Mouse (Mus musculus) c-Kit-positive CD71-positive TER-119-positive erythroid progenitor cells, embryonic 14.5 days (primary cell): Measurements from ENCODE around the gene Fer1l5.

ENCODE experiments used
- DNase-seq: peaks from one replicate; pipeline ENCODE4 v3.0.0-alpha.2; 2013; ENCODE audit warnings: low spot score

Fer1l5 gene

GRCm38 (mm10) chr1:36432999-36433398 is 60.9 kb downstream of the Fer1l5 start:
- no peak for DNase-seq

- no peak for DNase-seq
Observed at GRCm38 (mm10) chr1:36433616-36434015, 61.5 kb downstream of the Fer1l5 start.

- DNase-seq = no peak
Observed at GRCm38 (mm10) chr1:36435071-36435470, 63.0 kb downstream of the Fer1l5 start.

- DNase-seq = no peak
Observed at GRCm38 (mm10) chr1:36436515-36436914, 64.4 kb downstream of the Fer1l5 start.

- no peak for DNase-seq
Observed at GRCm38 (mm10) chr1:36437223-36437622, 65.1 kb downstream of the Fer1l5 start.

DNA sequence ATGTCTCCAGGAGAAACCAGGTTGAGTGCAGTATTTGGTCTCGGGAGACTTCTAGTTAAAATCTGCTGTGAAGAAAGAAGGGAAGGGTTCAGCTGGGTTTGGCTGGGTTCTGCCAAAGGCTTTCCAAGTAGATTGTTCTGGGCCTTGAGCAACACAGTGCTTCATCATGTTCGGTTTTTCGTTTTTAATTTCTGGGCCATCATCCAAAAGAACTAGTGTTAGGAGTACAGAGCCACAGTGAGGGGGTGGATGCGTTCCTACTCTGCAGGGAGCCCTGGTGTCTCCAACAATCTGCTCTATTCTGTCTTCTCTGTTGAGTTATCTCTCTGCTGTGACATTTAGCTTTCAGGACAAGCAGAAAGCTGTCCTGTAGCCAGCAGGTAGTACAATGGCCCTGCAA is 69.0 kb downstream of the Fer1l5 start:
- DNase-seq = no peak

GRCm38 (mm10) chr1:36444471-36445464 is 72.7 kb downstream of the Fer1l5 start, which contains the start of gene Lman2l:
TSS of gene Lman2l (minus strand) at chr1:36445271.
- DNase-seq = peak; percentile 93

GRCm38 (mm10) chr1:36445508-36445907 is 73.4 kb downstream of the Fer1l5 start:
- no peak for DNase-seq

- no peak for DNase-seq
Observed at GRCm38 (mm10) chr1:36446106-36446824, 74.2 kb downstream of the Fer1l5 start.

DNA sequence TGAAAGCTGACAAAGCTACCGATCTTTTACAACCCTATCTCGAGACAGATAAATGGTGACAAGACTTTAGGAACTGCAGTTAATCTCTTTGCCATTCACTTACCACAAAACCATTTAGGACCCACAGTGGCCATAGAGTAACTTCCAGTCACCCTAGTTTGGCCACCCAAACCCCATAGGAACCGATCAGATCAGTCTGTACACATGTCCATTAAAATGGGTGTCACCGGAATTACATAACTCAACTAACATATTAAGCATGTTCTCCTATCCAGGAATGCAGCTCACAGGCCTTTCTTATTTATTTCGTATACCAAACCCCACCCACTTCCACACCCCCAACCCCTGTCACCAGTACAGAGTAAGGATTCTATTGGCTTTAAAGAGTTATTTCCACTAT is 74.8 kb downstream of the Fer1l5 start:
- DNase-seq = no peak

DNA sequence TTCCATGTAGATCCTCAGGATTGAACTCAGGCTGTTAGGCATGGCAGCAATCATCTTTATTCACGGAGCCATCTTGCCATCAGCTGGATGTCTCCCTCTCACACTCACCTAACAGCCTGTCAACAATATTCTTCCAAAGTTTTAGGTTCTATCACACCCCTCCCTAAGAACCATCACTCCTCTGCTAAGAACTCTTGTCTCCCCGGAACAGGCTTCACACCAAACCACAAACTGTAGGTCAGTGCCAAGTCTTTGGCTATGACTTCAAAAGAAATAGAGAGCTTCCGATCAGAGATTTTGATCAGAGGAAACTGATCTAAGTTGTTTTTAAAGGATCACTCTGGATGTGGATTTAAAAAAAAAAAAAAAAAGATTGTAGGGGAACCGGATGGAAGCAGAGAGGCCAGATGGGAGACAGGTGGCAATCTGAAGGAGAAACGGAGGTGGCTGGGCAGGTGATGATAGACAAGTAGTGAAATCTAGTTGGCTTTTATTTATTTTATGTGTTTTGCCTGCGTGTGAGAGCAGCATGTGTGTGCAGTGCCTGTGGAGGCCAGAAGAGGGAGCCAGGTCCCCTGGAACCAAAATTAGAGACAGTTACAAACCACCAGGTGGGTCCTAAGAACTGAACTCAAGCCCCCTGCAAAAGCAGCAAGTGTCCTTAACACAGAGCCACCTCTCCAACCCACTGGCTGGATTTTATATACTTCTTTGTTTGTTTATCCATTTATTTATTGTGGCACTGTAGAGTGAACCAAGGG is 82.1 kb downstream of the Fer1l5 start:
- no peak for DNase-seq

GRCm38 (mm10) chr1:36457388-36458014 is 85.4 kb downstream of the Fer1l5 start:
- no peak for DNase-seq

DNA sequence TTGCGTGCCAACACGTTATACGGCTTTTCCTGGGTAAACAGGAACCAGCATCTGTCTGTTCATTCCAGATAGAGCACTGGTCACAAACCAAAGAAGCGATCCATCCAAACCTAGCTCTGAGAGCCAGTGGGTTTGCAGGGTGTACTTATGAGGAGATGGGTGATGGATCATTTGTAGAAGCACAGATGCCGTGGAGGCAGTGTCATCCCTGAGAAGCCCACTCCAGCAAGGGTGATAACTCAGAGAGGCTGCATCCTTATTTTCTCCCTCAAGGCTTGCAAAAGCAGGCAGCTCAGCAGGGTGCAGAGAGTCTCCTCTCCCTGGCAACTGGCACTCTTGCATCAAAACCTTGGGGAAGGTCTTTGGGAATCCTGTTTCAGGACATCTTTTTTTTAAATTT is 86.1 kb downstream of the Fer1l5 start:
- DNase-seq = no peak

DNA sequence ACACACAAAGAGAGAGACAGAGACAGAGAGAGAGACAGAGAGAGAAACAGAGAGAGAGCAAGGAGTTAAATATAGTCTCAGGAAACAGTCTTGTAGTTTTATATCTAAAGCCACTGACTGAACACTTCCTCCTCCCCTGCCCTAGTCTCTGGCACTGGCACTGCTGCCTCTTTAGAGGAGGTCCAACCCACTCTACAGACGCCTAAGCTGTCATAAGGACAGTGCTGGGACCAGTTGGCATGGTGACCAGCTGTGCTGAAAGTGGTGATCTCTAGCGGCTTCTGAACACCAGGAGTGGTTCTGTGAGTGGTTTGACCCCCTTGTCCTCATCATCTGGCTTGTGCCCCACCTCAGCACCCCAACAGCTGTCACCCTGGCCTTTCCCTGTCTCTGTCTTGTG is 89.7 kb downstream of the Fer1l5 start:
- DNase-seq = no peak

DNA sequence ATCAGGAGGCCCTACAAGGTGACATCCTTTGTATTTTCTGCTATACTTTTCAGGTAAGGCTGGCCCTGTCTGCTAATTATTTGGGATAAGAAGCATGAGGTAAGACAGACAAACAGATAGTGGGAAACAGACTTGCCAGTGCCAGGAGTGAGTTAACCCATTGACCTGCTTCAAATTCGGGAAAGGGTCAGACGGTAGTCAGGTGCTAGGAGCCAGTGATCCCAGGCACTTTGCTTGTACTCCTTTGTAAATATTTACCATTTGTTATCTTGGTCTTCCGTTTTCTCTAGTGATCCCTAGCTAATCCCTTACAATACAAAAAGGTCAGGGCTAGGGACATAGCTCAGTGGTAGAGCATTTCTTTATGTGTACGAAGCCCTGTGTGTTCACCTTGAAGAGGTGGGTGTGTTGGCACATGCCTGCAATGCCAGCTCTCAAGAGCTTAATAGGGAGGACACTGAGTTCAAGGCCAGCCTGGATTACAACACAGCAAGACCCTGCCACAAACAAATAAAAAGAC is 93.6 kb downstream of the Fer1l5 start:
- DNase-seq = no peak

GRCm38 (mm10) chr1:36467446-36467845 is 95.4 kb downstream of the Fer1l5 start:
- DNase-seq = no peak

DNA sequence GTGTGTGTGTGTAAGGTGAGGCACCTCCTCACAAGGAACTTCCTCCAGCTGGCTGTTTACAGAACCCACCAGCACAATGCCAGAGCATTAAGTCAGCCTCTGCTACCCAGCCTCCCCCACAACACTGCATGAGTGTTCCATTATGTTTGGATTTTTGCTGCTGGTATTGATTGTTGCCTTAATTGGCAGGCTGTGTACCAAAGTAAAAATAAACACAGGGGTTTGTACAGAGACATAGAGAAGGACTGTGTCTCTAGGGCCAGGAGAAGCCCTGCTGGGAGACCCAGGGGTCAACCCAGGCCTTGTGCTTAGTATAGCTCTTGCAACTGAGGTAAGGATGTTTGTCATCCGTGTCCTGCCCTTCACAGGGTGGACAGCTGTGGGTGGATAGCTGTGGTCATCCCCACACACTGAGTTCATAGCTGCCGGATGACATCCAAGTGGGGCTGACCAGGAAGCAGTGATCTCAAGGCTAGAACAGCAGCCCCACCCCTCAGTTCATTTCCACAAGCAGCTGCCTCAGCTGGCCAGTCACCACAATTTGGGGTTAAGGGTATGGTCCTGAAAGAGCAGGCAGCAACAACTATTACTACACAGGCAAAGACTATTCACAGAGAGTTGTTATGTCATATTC is 97.8 kb downstream of the Fer1l5 start:
- no peak for DNase-seq

- peak; percentile 84 for DNase-seq
Observed at GRCm38 (mm10) chr1:36471181-36472105, 99.4 kb downstream of the Fer1l5 start, which contains the start of gene Cnnm4. TSS of gene Cnnm4 (plus strand) at chr1:36471620.
